Mouse (Mus musculus) forebrain, embryonic 10.5 days (tissue): ENCODE measurements around the gene G3bp2. TPM values are rescaled to one million over a fixed set of nuclear protein-coding genes. Genes with fewer than 3 reads are reported as not detected.
"Not testable (repeated sequence)": the region's sequence is repeated elsewhere in the genome, so short reads cannot be mapped to it uniquely, and the experiment has no call there.

Experiments
- DNase-seq: peaks from one replicate; pipeline ENCODE4 v3.0.0-alpha.2; 2017; ENCODE audit warnings: low spot score; ENCODE audit errors: extremely low spot score
- H3K27ac ChIP-seq: fragments of 300-500 bp; sonication (generic); 2 replicates; pipeline ENCODE4 v1.5.1; 2016; ENCODE audit warnings: mild to moderate bottlenecking
- H3K27me3 ChIP-seq: fragments of 300-500 bp; sonication (generic); 2 replicates; pipeline ENCODE4 v1.6.1; 2016; ENCODE audit warnings: mild to moderate bottlenecking; ENCODE audit not compliant: poor library complexity, severe bottlenecking
- H3K36me3 ChIP-seq: fragments of 300-500 bp; sonication (generic); replicated peaks from 2 replicates; pipeline ENCODE4 v1.6.1; 2016; ENCODE audit warnings: mild to moderate bottlenecking, moderate library complexity
- H3K4me1 ChIP-seq: fragments of 300-500 bp; sonication (generic); 2 replicates; pipeline ENCODE4 v1.6.1; 2016
- H3K4me3 ChIP-seq: fragments of 300-500 bp; sonication (generic); 2 replicates; pipeline ENCODE4 v1.5.1; 2016; ENCODE audit warnings: mild to moderate bottlenecking, moderate library complexity
- H3K9me3 ChIP-seq: fragments of 300-500 bp; sonication (generic); 2 replicates; pipeline ENCODE4 v1.6.1; 2016; ENCODE audit warnings: mild to moderate bottlenecking, moderate library complexity
- WGBS: fragments of 180-500 bp; shearing (Covaris S2); methylation state at CpG from one replicate; pipeline ENCODE4 v1.1.7; 2016; 5-methylcytosine and 5-hydroxymethylcytosine counted together
- polyA plus RNA-seq: library from polyadenylated mRNA; unstranded; fragments of >200 nt; fragmentation: Nextera tagmentation; extraction: Ambion mirVana; gene quantifications from 2 replicates; pipeline ENCODE4 v1.2.1, GENCODE M21; 2016

The G3bp2 gene
- 278 and 287 TPM in 2 replicates for polyA plus RNA-seq

DNA sequence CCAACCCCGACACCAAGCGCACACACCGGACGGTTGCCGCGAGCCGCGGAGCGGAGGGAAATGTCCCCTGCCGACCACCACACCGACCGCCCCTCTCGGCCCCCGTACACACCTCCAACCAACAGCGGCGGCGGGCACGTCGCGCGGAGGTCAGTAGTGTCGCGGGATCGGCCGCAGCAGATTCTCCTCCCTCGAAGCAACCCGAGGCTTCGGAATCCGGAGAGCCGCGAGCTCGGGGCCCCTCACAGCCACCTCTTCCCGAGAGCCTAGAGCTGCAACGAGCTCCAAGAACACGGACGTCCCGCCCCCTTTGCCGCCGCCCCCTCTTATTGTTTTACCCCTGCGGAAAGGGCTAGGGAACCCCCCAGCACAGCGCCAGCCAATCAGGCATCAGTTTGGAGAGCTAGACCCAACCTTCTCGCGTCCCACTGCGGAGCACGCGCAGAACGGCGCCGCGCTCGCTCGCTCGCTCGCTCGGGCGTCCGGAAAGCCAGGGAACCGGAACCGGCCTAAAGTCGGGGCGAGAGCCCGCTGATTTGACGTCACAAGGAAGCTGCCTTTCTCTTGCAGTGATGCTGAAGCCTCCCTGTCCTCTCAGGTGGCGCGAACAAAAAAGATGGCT lies at the start of gene G3bp2:
Gene G3bp2, minus strand, starts transcription at position 303 of the 622 bp plus-strand sequence.
- no peaks in the 10 kb centered on the region for H3K9me3 ChIP-seq
- H3K36me3 ChIP-seq: no peaks in the 10 kb centered on the region
- WGBS: under 1% methylated on average over 64 of the region's 65 CpGs
- peak; percentile 99 for DNase-seq
- peak within 1 kb of the TSS; percentile 98 for H3K27ac ChIP-seq
- peaks cover 37% of the 10 kb centered on the region for H3K4me1 ChIP-seq
- no peaks in the 10 kb centered on the region for H3K27me3 ChIP-seq
- peak within 1 kb of the TSS; percentile 85 for H3K4me3 ChIP-seq

DNA sequence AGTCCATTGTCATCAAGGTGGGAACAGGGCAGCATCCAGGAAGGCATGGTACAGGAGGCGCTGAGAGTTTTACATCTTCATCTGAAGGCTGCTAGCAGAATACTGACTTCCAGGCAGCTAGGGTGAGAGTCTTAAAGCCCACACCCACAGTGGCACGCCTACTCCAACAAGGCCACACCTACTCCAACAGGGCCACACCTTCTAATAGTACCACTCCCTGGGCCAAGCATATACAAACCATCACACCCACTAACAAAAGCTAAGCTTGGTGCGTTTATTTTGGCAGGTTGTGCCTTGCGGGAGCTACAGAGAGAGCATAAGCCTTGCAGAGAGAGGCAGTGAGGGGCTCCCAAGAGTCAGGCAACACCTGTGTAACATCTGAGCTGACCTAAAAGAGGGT lies 49.5 kb upstream of the G3bp2 start:
- H3K27ac ChIP-seq, H3K27me3 ChIP-seq, DNase-seq, H3K4me3 ChIP-seq, H3K9me3 ChIP-seq: not testable (repeated sequence)
- H3K4me1 ChIP-seq: peaks cover 24% of the 10 kb centered on the region
- WGBS: 74% methylated on average over 4 of the region's 4 CpGs
- peaks cover 15% of the 10 kb centered on the region for H3K36me3 ChIP-seq

DNA sequence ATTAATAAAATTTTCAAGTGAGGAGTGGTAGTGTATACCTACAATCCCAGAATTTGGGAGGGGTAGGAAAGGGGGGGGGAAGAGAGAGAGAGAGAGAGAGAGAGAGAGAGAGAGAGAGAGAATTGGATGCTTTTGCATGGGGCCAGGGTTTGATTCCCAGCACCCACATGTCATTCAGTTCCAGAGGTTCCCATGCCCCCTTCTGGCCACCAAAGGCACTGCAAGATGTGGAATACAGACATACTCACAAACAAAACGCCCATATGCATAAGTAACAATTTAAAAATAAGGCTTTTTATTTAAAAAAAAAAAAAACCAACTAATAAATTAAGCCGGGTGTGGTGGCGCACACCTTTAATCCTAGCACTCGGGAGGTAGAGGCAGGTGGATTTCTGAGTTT lies 48.6 kb upstream of the G3bp2 start:
- no peak overlapping the region for H3K27ac ChIP-seq
- peaks cover 28% of the 10 kb centered on the region for H3K4me1 ChIP-seq
- 95% methylated on average over 4 of the region's 4 CpGs for WGBS
- no peak overlapping the region for H3K4me3 ChIP-seq
- DNase-seq: no peak
- no peaks in the 10 kb centered on the region; the same call in 1 of the 2 replicates for H3K9me3 ChIP-seq
- peaks cover 15% of the 10 kb centered on the region for H3K36me3 ChIP-seq
- H3K27me3 ChIP-seq: peaks cover 8% of the 10 kb centered on the region

DNA sequence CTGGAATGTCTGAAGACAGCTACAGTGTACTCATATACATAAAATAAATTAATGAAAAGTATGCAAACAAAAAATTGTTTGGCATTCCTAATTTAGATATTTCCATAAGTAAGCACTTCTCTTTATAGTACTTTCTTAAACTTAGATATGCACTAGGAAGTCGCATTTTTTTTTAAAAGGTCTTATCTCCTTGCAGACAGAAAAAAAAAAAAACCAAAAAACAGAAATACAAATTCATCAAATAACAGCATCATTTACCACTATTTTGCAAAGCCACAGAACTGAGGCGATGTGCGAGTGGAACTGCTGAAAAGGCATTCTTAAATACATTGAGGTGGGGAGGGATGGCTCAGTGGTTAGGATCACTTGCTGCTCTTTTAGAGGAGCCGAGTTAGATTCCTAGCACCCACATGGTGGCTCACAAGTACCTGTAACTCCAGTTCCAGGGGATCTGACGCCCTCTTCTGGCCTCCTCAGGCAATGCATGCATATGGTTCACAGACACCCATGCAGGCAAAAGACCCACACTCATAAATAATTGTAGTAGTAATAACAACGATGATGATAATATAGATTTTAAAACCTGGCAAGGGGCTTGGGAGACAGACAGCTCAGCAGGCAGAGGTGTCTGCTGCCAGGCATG lies 46.6 kb upstream of the G3bp2 start:
- Histone ChIP-seq H3K4me3 (no peak overlapping the region), H3K4me1 (peaks cover 18% of the 10 kb centered on the region)
- WGBS: 86% methylated on average over 6 of the region's 6 CpGs

DNA sequence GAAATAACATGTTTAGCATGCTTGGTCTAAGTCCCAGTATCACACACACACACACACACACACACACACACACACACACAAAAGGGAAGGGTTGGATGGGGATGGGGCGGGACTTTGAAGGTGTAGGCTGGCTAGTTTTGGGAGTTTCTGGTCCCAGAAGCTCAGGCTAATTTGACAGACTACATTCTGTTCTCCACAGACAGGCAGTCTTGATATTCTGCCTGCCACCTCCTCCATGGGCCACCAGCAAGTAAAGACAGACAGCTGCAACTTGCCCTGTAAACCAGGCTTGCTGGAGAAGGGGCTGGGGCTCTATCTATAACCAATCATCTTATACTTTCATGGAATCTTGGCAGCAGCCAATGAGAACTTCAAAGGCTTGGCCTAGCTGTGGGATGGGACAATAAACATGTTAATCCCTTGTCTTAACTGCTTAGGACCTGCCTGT lies 45.8 kb upstream of the G3bp2 start:
- Histone ChIP-seq H3K36me3 (peaks cover 19% of the 10 kb centered on the region), H3K9me3 (no peaks in the 10 kb centered on the region; the same call in 1 of the 2 replicates), H3K4me1 (peaks cover 18% of the 10 kb centered on the region), H3K27ac (peak overlapping the region; percentile 69), H3K4me3 (no peak overlapping the region), H3K27me3 (no peaks in the 10 kb centered on the region)
- 42% methylated on average over 1 of the region's 1 CpGs for WGBS
- no peak for DNase-seq

More for the DNA sequence above, 46.6 kb upstream of the G3bp2 start:
- Histone ChIP-seq H3K36me3 (peaks cover 15% of the 10 kb centered on the region), H3K27me3 (no peaks in the 10 kb centered on the region), H3K27ac (no peak overlapping the region), H3K9me3 (no peaks in the 10 kb centered on the region; the same call in 1 of the 2 replicates)
- no peak for DNase-seq

DNA sequence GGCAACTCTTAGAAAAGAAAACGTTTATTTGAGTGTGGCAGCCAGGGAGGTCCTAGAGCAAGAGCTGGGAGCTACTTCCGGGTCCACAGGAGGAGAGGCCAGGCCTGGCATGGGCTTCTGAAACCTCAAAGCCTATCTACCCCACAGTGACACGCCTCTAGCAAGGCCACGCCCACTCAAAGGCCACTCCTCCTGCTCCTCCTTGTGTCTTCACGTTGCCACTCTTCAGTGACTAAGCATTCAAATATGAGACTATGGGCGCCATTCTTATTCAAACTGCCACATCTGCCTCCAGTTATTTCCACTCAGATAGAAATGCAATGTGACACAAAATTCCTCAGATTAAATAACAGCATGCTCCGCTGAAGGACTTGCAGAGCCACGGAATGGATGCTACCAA lies 45.1 kb upstream of the G3bp2 start:
- peak; percentile 39 for DNase-seq
- peaks cover 19% of the 10 kb centered on the region for H3K36me3 ChIP-seq
- no peaks in the 10 kb centered on the region for H3K27me3 ChIP-seq
- peak overlapping the region; percentile 69 for H3K27ac ChIP-seq
- WGBS: 13% methylated on average over 8 of the region's 8 CpGs
- peaks cover 18% of the 10 kb centered on the region for H3K4me1 ChIP-seq
- peak overlapping the region; percentile 24; the same call in 1 of the 2 replicates for H3K4me3 ChIP-seq
- H3K9me3 ChIP-seq: no peaks in the 10 kb centered on the region; the same call in 1 of the 2 replicates

DNA sequence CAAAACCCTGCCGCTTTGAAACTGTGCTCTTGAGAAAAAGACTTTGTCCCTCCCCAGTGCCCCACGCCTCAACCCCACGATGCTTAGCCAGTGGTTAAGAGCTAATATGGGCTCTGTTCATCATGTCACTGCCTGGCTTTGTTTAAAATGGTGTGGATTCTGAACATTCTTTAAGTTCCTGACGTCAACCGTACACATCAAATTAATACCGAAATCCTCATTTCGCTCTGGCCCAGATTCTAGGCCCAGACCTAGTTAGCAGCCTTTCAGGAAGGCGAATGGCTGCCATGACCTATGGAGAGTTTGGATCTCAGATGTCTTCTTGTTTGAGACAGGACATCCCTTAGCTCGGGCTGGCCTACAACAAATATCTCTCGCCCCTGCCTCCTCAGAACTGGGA lies 44.2 kb upstream of the G3bp2 start:
- H3K4me3 ChIP-seq: no peak overlapping the region; the same call in 1 of the 2 replicates
- H3K27ac ChIP-seq: 0 out of 2 replicates have a peak overlapping the region, but pooled peaks have one; percentile 69
- H3K9me3 ChIP-seq: no peaks in the 10 kb centered on the region; the same call in 1 of the 2 replicates
- no peaks in the 10 kb centered on the region for H3K27me3 ChIP-seq
- H3K4me1 ChIP-seq: peaks cover 18% of the 10 kb centered on the region
- no peak for DNase-seq
- H3K36me3 ChIP-seq: peaks cover 19% of the 10 kb centered on the region
- 92% methylated on average over 10 of the region's 10 CpGs for WGBS

DNA sequence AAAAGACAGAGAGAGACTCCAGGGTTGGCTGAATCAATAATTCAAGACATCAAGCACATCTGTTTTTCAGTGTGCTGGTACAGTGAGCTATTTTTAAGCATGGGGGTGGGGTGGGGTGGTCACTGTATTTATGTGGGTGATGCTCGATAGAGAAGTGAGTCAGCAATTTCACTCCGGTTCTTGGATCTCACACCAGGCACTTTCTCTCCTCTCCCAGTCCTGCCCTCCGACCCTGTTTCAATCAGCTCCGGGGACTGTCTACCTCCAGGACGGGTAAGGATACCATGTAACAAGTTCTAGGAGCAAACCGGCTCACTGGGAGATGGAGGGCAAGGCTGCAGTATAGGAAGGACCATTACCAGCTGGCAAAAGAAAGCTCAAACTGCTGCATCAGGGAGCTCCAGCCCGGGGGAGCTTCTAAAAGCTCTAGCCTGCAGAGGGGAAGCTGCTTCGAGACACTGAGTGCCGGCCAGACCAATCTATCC lies 43.7 kb upstream of the G3bp2 start:
- peaks cover 19% of the 10 kb centered on the region for H3K36me3 ChIP-seq
- H3K4me3 ChIP-seq: no peak overlapping the region; the same call in 1 of the 2 replicates
- peak overlapping the region; percentile 40; the same call in 1 of the 2 replicates for H3K27ac ChIP-seq
- DNase-seq: no peak
- no peaks in the 10 kb centered on the region; the same call in 1 of the 2 replicates for H3K9me3 ChIP-seq
- no peaks in the 10 kb centered on the region for H3K27me3 ChIP-seq
- peaks cover 18% of the 10 kb centered on the region for H3K4me1 ChIP-seq
- WGBS: 76% methylated on average over 9 of the region's 9 CpGs

DNA sequence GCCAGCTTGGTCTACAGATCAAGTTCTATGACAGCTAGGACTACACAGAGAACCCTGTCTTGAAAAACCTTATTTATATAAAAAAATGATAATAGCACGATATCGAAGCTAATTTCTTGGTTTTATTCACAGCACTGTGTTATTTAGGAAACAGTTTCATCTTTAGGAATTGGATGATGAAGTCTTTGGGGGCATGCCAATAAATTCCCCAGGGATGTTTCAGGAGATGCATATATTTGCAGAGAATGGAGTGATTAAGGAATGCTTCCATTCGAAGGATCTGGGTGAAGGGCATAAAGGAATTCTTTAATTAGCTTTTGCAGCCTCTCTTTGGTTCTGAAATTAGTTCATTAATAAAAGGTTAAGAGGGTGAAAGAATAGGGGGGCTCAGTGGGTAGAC lies 41.9 kb upstream of the G3bp2 start:
- WGBS: 94% methylated on average over 3 of the region's 3 CpGs
- Histone ChIP-seq H3K36me3 (peaks cover 7% of the 10 kb centered on the region), H3K9me3 (no peaks in the 10 kb centered on the region), H3K4me1 (peaks cover 18% of the 10 kb centered on the region), H3K4me3 (no peak overlapping the region), H3K27me3 (no peaks in the 10 kb centered on the region), H3K27ac (no peak overlapping the region)
- DNase-seq: no peak

DNA sequence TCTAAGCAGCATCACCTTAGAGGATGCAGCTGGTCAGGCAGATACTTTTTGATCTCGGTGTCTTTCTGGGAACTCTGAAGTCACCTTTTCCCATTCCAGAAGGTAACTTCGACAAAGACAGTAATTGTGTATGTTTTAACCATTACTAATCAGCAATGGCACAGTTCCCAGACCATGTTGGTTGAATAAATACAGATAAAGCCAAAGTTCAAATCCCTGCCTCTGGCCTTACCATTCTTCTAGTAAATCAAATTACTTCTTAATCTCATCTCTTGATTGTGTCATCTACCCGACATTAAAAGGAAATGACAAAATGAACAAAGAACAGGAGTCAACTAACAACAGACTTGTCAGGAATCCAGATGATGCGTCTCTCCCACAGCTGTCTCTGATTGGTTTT lies 38.1 kb upstream of the G3bp2 start:
- H3K9me3 ChIP-seq: no peaks in the 10 kb centered on the region
- 87% methylated on average over 4 of the region's 4 CpGs for WGBS
- H3K27me3 ChIP-seq: no peaks in the 10 kb centered on the region
- peaks cover 4% of the 10 kb centered on the region for H3K36me3 ChIP-seq
- H3K4me1 ChIP-seq: no peaks in the 10 kb centered on the region
- no peak for DNase-seq
- H3K4me3 ChIP-seq: no peak overlapping the region
- no peak overlapping the region for H3K27ac ChIP-seq

DNA sequence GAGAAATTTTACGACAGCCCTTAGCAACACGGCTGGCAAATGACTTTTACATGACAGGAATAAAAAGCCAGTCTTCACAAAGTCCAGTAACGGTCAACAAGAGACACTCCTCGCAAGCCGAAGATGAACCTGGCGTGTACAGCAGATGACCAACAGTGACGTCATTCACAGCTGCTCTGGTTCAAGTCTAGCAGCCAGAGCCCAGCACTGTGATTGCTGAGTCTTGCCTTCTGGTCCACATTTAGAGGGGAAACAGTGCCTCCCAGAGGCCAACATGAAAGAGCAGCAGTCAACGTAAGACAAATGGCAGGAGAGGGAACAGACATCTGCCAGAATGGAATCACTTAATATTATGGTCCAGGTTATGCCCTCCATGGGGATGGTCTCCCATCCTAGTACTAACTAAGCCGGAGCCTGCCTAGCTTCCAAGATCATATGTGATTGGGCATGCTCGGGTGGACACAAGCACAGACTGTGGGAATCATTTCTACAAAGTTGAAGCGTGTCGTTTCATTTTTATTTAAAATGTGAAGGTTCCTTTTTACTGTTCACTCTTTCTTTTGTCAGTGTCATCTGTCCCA lies 34.4 kb upstream of the G3bp2 start:
- Histone ChIP-seq H3K27ac (no peak overlapping the region), H3K9me3 (no peaks in the 10 kb centered on the region), H3K4me1 (peaks cover under 1% of the 10 kb centered on the region), H3K27me3 (peaks cover 8% of the 10 kb centered on the region; the same call in 1 of the 2 replicates), H3K4me3 (no peak overlapping the region), H3K36me3 (no peaks in the 10 kb centered on the region)
- WGBS: 61% methylated on average over 12 of the region's 12 CpGs
- DNase-seq: peak; percentile 51

DNA sequence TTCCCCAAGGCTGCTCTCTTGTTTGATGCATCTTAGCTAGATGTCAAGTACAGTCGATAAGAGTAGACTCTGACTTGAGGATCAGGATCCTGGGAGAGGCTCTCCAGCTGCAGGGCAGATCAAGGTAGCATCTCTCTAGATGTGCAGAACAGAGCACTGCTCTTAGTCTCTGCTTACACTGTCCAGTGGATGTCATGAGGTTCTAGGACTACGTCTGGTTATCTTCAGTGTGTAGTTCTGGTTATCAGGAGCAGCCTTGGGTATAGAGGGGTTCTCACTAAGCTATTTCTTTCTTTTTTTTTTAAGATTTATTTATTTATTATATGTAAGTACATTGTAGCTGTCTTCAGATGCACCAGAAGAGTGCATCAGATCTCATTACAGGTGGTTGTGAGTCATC lies 31.4 kb upstream of the G3bp2 start:
- H3K4me3 ChIP-seq: no peak overlapping the region
- WGBS: 91% methylated on average over 2 of the region's 2 CpGs
- H3K4me1 ChIP-seq: peaks cover 10% of the 10 kb centered on the region
- peaks cover 8% of the 10 kb centered on the region; the same call in 1 of the 2 replicates for H3K27me3 ChIP-seq
- no peak overlapping the region for H3K27ac ChIP-seq
- H3K9me3 ChIP-seq: no peaks in the 10 kb centered on the region
- no peak for DNase-seq
- no peaks in the 10 kb centered on the region for H3K36me3 ChIP-seq
